In genomic region chr2:19049877-19050731, GRCm38 (mm10) we compare ENCODE assay signal across 11 mouse cellular contexts. TPM values are rescaled to one million over a fixed set of nuclear protein-coding genes. Genes with fewer than 3 reads are reported as not detected.
DNase-seq lines count a peak whose midpoint lies in the region; ATAC-seq lines count a peak whose summit lies in the region.
"Had no signal": no experiment of that assay in that cellular context is flagged by ENCODE, and none has a peak within 500 bp of the region (broad histone marks: within the 10 kb centered on the region; RNA-seq: fewer than 3 reads in every experiment).

No protein-coding gene starts in this region.

- DNase-seq in lung, postnatal 14 days = no peak
- no peak for DNase-seq in left cerebral cortex, adult 9 months (ENCODE audit: low spot score in 2 of 2)
- no peak for DNase-seq in testis, postnatal 10 days (ENCODE audit: low spot score)
- DNase-seq: cerebellum, postnatal 25 days; forebrain, postnatal 0 days had no signal

- no peak overlapping the region for H3K4me3 ChIP-seq in lung, embryonic 15.5 days
- H3K4me3 ChIP-seq in embryonic facial prominence, embryonic 13.5 days = 0 out of 2 replicates have a peak overlapping the region, but pooled peaks have one; percentile 1
- peak overlapping the region; percentile 12; the same call in 1 of the 2 replicates for H3K4me3 ChIP-seq in limb, embryonic 13.5 days
- no peak overlapping the region for H3K4me3 ChIP-seq in stomach, embryonic 15.5 days (replicated peaks)
- H3K4me3 ChIP-seq: heart, embryonic 12.5 days had no signal

- ATAC-seq in lung, embryonic 15.5 days (ENCODE audit: borderline replicate concordance, extremely low read depth, low FRiP score, low TSS enrichment) = no peak
- ATAC-seq in embryonic facial prominence, embryonic 13.5 days (ENCODE audit: insufficient number of reproducible peaks, insufficient read depth, low FRiP score, low TSS enrichment, low read depth) = no peak
- ATAC-seq in limb, embryonic 13.5 days (ENCODE audit: low FRiP score, low read depth) = no peak
- ATAC-seq in stomach, embryonic 15.5 days (ENCODE audit: insufficient read depth, low FRiP score, low read depth) = no peak; the same call in 1 of the 2 replicates
- ATAC-seq: forebrain, postnatal 0 days; Patski had no signal

- H3K36me3 ChIP-seq in lung, embryonic 15.5 days = no peaks in the 10 kb centered on the region
- no peaks in the 10 kb centered on the region for H3K36me3 ChIP-seq in embryonic facial prominence, embryonic 13.5 days
- H3K36me3 ChIP-seq in limb, embryonic 13.5 days = no peaks in the 10 kb centered on the region
- H3K36me3 ChIP-seq in stomach, embryonic 15.5 days = no peaks in the 10 kb centered on the region
- H3K36me3 ChIP-seq: heart, embryonic 12.5 days had no signal

- no peaks in the 10 kb centered on the region for H3K27me3 ChIP-seq in lung, embryonic 15.5 days
- no peaks in the 10 kb centered on the region for H3K27me3 ChIP-seq in embryonic facial prominence, embryonic 13.5 days
- no peaks in the 10 kb centered on the region for H3K27me3 ChIP-seq in limb, embryonic 13.5 days
- H3K27me3 ChIP-seq in stomach, embryonic 15.5 days (replicated peaks) = no peaks in the 10 kb centered on the region
- H3K27me3 ChIP-seq: heart, embryonic 12.5 days; Patski had no signal

- 0 out of 2 replicates have a peak overlapping the region, but pooled peaks have one; percentile 4 for H3K4me2 ChIP-seq in lung, embryonic 15.5 days
- peak overlapping the region; percentile 36 for H3K4me2 ChIP-seq in embryonic facial prominence, embryonic 13.5 days
- H3K4me2 ChIP-seq in limb, embryonic 13.5 days (replicated peaks) = peak overlapping the region; percentile 39
- peak overlapping the region; percentile 30; the same call in 1 of the 2 replicates for H3K4me2 ChIP-seq in stomach, embryonic 15.5 days
- H3K4me2 ChIP-seq: heart, embryonic 12.5 days had no signal

- H3K9me3 ChIP-seq in lung, embryonic 15.5 days = no peaks in the 10 kb centered on the region
- no peaks in the 10 kb centered on the region for H3K9me3 ChIP-seq in embryonic facial prominence, embryonic 13.5 days
- no peaks in the 10 kb centered on the region for H3K9me3 ChIP-seq in limb, embryonic 13.5 days
- no peaks in the 10 kb centered on the region for H3K9me3 ChIP-seq in stomach, embryonic 15.5 days
- H3K9me3 ChIP-seq: heart, embryonic 12.5 days had no signal

- H3K4me1 ChIP-seq in lung, embryonic 15.5 days = no peaks in the 10 kb centered on the region
- 0 out of 2 replicates have a peak, but pooled peaks cover 3% of the 10 kb centered on the region for H3K4me1 ChIP-seq in embryonic facial prominence, embryonic 13.5 days
- 0 out of 2 replicates have a peak, but pooled peaks cover 8% of the 10 kb centered on the region for H3K4me1 ChIP-seq in limb, embryonic 13.5 days
- 0 out of 2 replicates have a peak, but pooled peaks cover 2% of the 10 kb centered on the region for H3K4me1 ChIP-seq in stomach, embryonic 15.5 days
- H3K4me1 ChIP-seq: heart, embryonic 12.5 days had no signal

- no peak overlapping the region for H3K27ac ChIP-seq in lung, embryonic 15.5 days
- no peak overlapping the region for H3K27ac ChIP-seq in embryonic facial prominence, embryonic 13.5 days
- H3K27ac ChIP-seq in limb, embryonic 13.5 days = no peak overlapping the region
- peak overlapping the region; percentile 48; the same call in 1 of the 2 replicates for H3K27ac ChIP-seq in stomach, embryonic 15.5 days

- WGBS in lung, embryonic 15.5 days = 44% methylated on average over 18 of the region's 18 CpGs
- 45% methylated on average over 18 of the region's 18 CpGs for WGBS in embryonic facial prominence, embryonic 13.5 days
- WGBS in limb, embryonic 13.5 days = 40% methylated on average over 18 of the region's 18 CpGs
- 41% methylated on average over 18 of the region's 18 CpGs for WGBS in stomach, embryonic 15.5 days

- H3K9ac ChIP-seq in lung, embryonic 15.5 days = no peak overlapping the region
- H3K9ac ChIP-seq in embryonic facial prominence, embryonic 13.5 days = no peak overlapping the region
- no peak overlapping the region for H3K9ac ChIP-seq in limb, embryonic 13.5 days
- H3K9ac ChIP-seq in stomach, embryonic 15.5 days = no peak overlapping the region
- H3K9ac ChIP-seq: forebrain, postnatal 0 days; heart, embryonic 12.5 days had no signal

RNA-seq across cellular contexts. Expression of gene 4930426L09Rik, which starts 52.0 kb away (rescaled TPM):
- 0.14 and 0.26 TPM in 2 replicates for polyA plus RNA-seq in lung, embryonic 15.5 days (2015; fragmentation: Nextera tagmentation; extraction: Ambion mirVana)
- 0.28 and 0.30 TPM in 2 replicates for polyA plus RNA-seq in embryonic facial prominence, embryonic 13.5 days (2015; fragmentation: Nextera tagmentation; extraction: Ambion mirVana)
- 0.38 and 0.42 TPM in 2 replicates for polyA plus RNA-seq in limb, embryonic 13.5 days (2015; fragmentation: Nextera tagmentation; extraction: Ambion mirVana)
- 0.23 and 0.61 TPM in 2 replicates for polyA plus RNA-seq in stomach, embryonic 15.5 days (2015; fragmentation: Nextera tagmentation; extraction: Ambion mirVana)

RNA-seq across cellular contexts. Expression of gene Pip4k2a, which starts 52.2 kb away (rescaled TPM):
- polyA plus RNA-seq in lung, embryonic 15.5 days (2015; fragmentation: Nextera tagmentation; extraction: Ambion mirVana) = 8.1 and 9.0 TPM in 2 replicates
- polyA plus RNA-seq in embryonic facial prominence, embryonic 13.5 days (2015; fragmentation: Nextera tagmentation; extraction: Ambion mirVana) = 7.5 and 8.8 TPM in 2 replicates
- 8.5 and 8.6 TPM in 2 replicates for polyA plus RNA-seq in limb, embryonic 13.5 days (2015; fragmentation: Nextera tagmentation; extraction: Ambion mirVana)
- polyA plus RNA-seq in stomach, embryonic 15.5 days (2015; fragmentation: Nextera tagmentation; extraction: Ambion mirVana) = 11.8 and 12.4 TPM in 2 replicates

Comparison
In these comparisons a context has a peak if more than half of its experiments do, and no peak if none do; other contexts are left out.
1. H3K4me3 ChIP-seq: peak in embryonic facial prominence, embryonic 13.5 days (single experiment) and limb, embryonic 13.5 days (single experiment); none in lung, embryonic 15.5 days (single experiment) and stomach, embryonic 15.5 days (single experiment).
2. Peak in every context shown above with its lines, with median percentiles within 50 percentile points of each other: H3K4me2 ChIP-seq.